ENCODE assay signal across 8 mouse cellular contexts in the genomic region with DNA sequence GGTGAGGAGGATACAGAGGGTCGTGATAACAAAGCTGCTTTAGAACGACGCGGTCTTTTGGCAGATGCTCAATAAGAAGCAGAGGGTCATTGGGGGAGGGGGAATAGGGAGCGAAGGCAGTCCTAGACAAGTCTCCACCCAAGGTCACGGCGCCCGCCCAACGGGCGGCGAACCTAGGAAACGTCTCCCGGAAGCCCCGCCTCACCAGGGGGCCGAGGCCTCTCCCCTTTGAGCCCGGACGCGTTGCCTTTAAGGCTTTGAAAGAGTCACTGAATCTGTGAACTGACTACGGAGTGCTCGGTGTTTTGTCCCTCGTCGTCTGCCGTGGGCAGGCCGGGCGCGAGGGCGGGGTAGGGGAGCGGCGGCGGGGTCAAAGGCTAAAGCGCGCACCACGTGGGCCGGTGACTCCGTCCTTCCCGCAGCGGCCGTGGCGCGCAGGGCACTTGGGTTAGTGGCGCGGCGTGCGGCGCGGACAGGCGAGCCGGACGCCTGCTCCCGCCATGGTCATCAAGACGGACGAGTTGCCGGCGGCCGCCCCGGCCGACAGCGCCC. TPM values are rescaled to one million over a fixed set of nuclear protein-coding genes. Genes with fewer than 3 reads are reported as not detected.
DNase-seq lines count a peak whose midpoint lies in the region; ATAC-seq and TF ChIP-seq lines count a peak whose summit lies in the region.

A gene (plus strand): TSS at position 401 of the 552 bp plus-strand sequence.

- H3K4me3 ChIP-seq in C2C12 (ENCODE audit: insufficient read depth, poor library complexity, severe bottlenecking): peak within 1 kb of the TSS; percentile 96
- peak within 1 kb of the TSS; percentile 85 for H3K4me3 ChIP-seq in erythroblast, embryonic 14.5 days (replicated peaks)
- peak within 1 kb of the TSS; percentile 81 for H3K4me3 ChIP-seq in heart, embryonic 11.5 days (ENCODE audit: low read depth, low read length)
- peak within 1 kb of the TSS; percentile 98 for H3K4me3 ChIP-seq in kidney, embryonic 16.5 days (ENCODE audit: low read length)
- H3K4me3 ChIP-seq in liver, adult 2 months (ENCODE audit: insufficient read depth, low read depth, low read length): peak within 1 kb of the TSS; percentile 98
- H3K4me3 ChIP-seq in myocyte: peak within 1 kb of the TSS; percentile 72

- peak within 1 kb of the TSS; percentile 91 for H3K9ac ChIP-seq in heart, embryonic 11.5 days (ENCODE audit: low read depth, low read length)
- H3K9ac ChIP-seq in kidney, embryonic 16.5 days (replicated peaks; ENCODE audit: low read length): peak within 1 kb of the TSS; percentile 88
- peak within 1 kb of the TSS; percentile 99 for H3K9ac ChIP-seq in liver, adult 2 months (ENCODE audit: low read depth, low read length)

- H3K4me1 ChIP-seq in erythroblast, embryonic 14.5 days (ENCODE audit: control insufficient read depth): peaks cover 57% of the 10 kb centered on the region
- peaks cover 45% of the 10 kb centered on the region for H3K4me1 ChIP-seq in heart, embryonic 11.5 days (ENCODE audit: control insufficient read depth, insufficient read depth, low read length)
- peaks cover 36% of the 10 kb centered on the region for H3K4me1 ChIP-seq in kidney, embryonic 16.5 days (ENCODE audit: insufficient read depth, low read length)
- H3K4me1 ChIP-seq in liver, adult 2 months (ENCODE audit: control insufficient read depth, insufficient read depth, low read length): peaks cover 36% of the 10 kb centered on the region

- TF ChIP-seq POLR2A in brain, embryonic 14.5 days (IDR thresholded peaks at IDR 0.05; ENCODE audit: borderline replicate concordance, extremely low read depth, insufficient read depth, insufficient read length, poor library complexity, severe bottlenecking): peak; percentile 16; the same call in 1 of the 2 replicates
- TF ChIP-seq POLR2A in liver, adult 2 months (IDR thresholded peaks at IDR 0.05; ENCODE audit: extremely low read depth, insufficient read depth, low read length): peak; percentile 89
- TF ChIP-seq POLR2A in myocyte (IDR thresholded peaks at IDR 0.05; ENCODE audit: insufficient read length, low read depth): peak; percentile 95

- H3K36me3 ChIP-seq in C2C12 (ENCODE audit: control insufficient read depth, insufficient read depth) (peaks cover 28% of the 10 kb centered on the region), myocyte (ENCODE audit: control insufficient read depth, insufficient read depth) (no peaks in the 10 kb centered on the region)
- peaks cover 27% of the 10 kb centered on the region for H3K36me3 ChIP-seq in erythroblast, embryonic 14.5 days (ENCODE audit: control insufficient read depth)
- no peaks in the 10 kb centered on the region for H3K36me3 ChIP-seq in heart, embryonic 11.5 days (ENCODE audit: control insufficient read depth, insufficient read depth, low read length)
- H3K36me3 ChIP-seq in kidney, embryonic 16.5 days (ENCODE audit: insufficient read depth, low read length): no peaks in the 10 kb centered on the region
- H3K36me3 ChIP-seq in liver, adult 2 months (ENCODE audit: control insufficient read depth, insufficient read depth, low read length): peaks cover 5% of the 10 kb centered on the region
- no peaks in the 10 kb centered on the region for H3K36me3 ChIP-seq in splenic B cell, adult 2 months (ENCODE audit: control insufficient read depth, insufficient read depth, low read length, poor library complexity, severe bottlenecking)

- peak within 1 kb of the TSS; percentile 87 for H3K27ac ChIP-seq in heart, embryonic 11.5 days (ENCODE audit: low read depth, low read length)
- H3K27ac ChIP-seq in kidney, embryonic 16.5 days (ENCODE audit: low read length): peak within 1 kb of the TSS; percentile 89
- peak within 1 kb of the TSS; percentile 98 for H3K27ac ChIP-seq in liver, adult 2 months (replicated peaks; ENCODE audit: insufficient read depth, low read depth, low read length)

- under 1% methylated on average over 57 of the region's 58 CpGs for WGBS in heart, embryonic 11.5 days (ENCODE audit: insufficient replicate concordance)
- under 1% methylated on average over 44 of the region's 58 CpGs for WGBS in kidney, embryonic 16.5 days
- WGBS in liver, adult 2 months: under 1% methylated on average over 58 of the region's 58 CpGs

- ATAC-seq in heart, embryonic 11.5 days (replicated peaks; ENCODE audit: insufficient number of reproducible peaks, low FRiP score, low TSS enrichment): peak; percentile 91
- ATAC-seq in kidney, embryonic 16.5 days (ENCODE audit: low FRiP score, low TSS enrichment): peak; percentile 94

- H3K4me2 ChIP-seq in heart, embryonic 11.5 days: peak within 1 kb of the TSS; percentile 85
- peak within 1 kb of the TSS; percentile 88 for H3K4me2 ChIP-seq in kidney, embryonic 16.5 days (replicated peaks; ENCODE audit: low read depth, low read length)
- H3K4me2 ChIP-seq in myocyte (ENCODE audit: low read depth): peak within 1 kb of the TSS; percentile 97

- no peaks in the 10 kb centered on the region for H3K9me3 ChIP-seq in erythroblast, embryonic 14.5 days (ENCODE audit: control insufficient read depth, low read length)
- no peaks in the 10 kb centered on the region for H3K9me3 ChIP-seq in heart, embryonic 11.5 days (replicated peaks; ENCODE audit: control insufficient read depth, low read length)
- H3K9me3 ChIP-seq in kidney, embryonic 16.5 days (ENCODE audit: low read length): no peaks in the 10 kb centered on the region

- no peak for TF ChIP-seq CTCF in C2C12 (IDR thresholded peaks at IDR 0.05; ENCODE audit: control insufficient read depth, insufficient read depth, insufficient read length)
- no peak for TF ChIP-seq CTCF in brain, embryonic 14.5 days (IDR thresholded peaks at IDR 0.05; ENCODE audit: borderline replicate concordance, extremely low read depth, insufficient read depth, insufficient read length)
- no peak for TF ChIP-seq CTCF in liver, adult 2 months (IDR thresholded peaks at IDR 0.05; ENCODE audit: low read depth, low read length)

- peak; percentile 96 for DNase-seq in brain, embryonic 14.5 days (ENCODE audit: low read depth)
- DNase-seq in liver, adult 2 months (ENCODE audit: extremely low read depth, low read depth, low spot score): peak; percentile 95
- peak; percentile 95 for DNase-seq in splenic B cell, adult 2 months (ENCODE audit: low read depth, low spot score)

- peaks cover 45% of the 10 kb centered on the region for H3K79me3 ChIP-seq in C2C12 (ENCODE audit: low read depth)

- H3K79me2 ChIP-seq in C2C12 (ENCODE audit: control insufficient read depth, insufficient read depth) (peaks cover 49% of the 10 kb centered on the region), myocyte (ENCODE audit: control insufficient read depth, insufficient read depth) (peaks cover 46% of the 10 kb centered on the region)
- peaks cover 42% of the 10 kb centered on the region for H3K79me2 ChIP-seq in liver, adult 2 months (ENCODE audit: control insufficient read depth, insufficient read depth, low read length)

- H3ac ChIP-seq in C2C12 (ENCODE audit: control insufficient read depth, insufficient read length, low read depth): peak within 1 kb of the TSS; percentile 95
- H3ac ChIP-seq in myocyte (ENCODE audit: control insufficient read depth, insufficient read length): peak within 1 kb of the TSS; percentile 62

- H3K27me3 ChIP-seq in C2C12 (ENCODE audit: control insufficient read depth, insufficient read depth, insufficient read length) (no peaks in the 10 kb centered on the region), myocyte (ENCODE audit: control insufficient read depth, insufficient read depth, insufficient read length) (no peaks in the 10 kb centered on the region)
- peaks cover 4% of the 10 kb centered on the region for H3K27me3 ChIP-seq in erythroblast, embryonic 14.5 days (ENCODE audit: control insufficient read depth)
- H3K27me3 ChIP-seq in heart, embryonic 11.5 days (ENCODE audit: control insufficient read depth, insufficient read depth, low read length): no peaks in the 10 kb centered on the region
- no peaks in the 10 kb centered on the region for H3K27me3 ChIP-seq in kidney, embryonic 16.5 days (ENCODE audit: insufficient read depth, low read length)
- no peaks in the 10 kb centered on the region for H3K27me3 ChIP-seq in liver, adult 2 months (ENCODE audit: control insufficient read depth, insufficient read depth, low read length)
- H3K27me3 ChIP-seq in splenic B cell, adult 2 months (ENCODE audit: control insufficient read depth, insufficient read depth, low read length, poor library complexity, severe bottlenecking): no peaks in the 10 kb centered on the region

TF ChIP-seq in C2C12, 6 proteins besides CTCF, POLR2A, EP300 and RAD21:
- TF ChIP-seq CEBPB (IDR thresholded peaks at IDR 0.05; ENCODE audit: low read depth): no peak
- peak; percentile 75 for TF ChIP-seq USF1 (IDR thresholded peaks at IDR 0.05; ENCODE audit: low read depth)
- no peak for TF ChIP-seq MYOD1 (IDR thresholded peaks at IDR 0.05; ENCODE audit: control insufficient read depth, insufficient read length, low read depth)
- no peak for TF ChIP-seq MYOG (IDR thresholded peaks at IDR 0.05; ENCODE audit: control insufficient read depth, extremely low read depth, insufficient read length)
- TF ChIP-seq MAX (IDR thresholded peaks at IDR 0.05): peak; percentile 83
- TF ChIP-seq FOSL1 (IDR thresholded peaks at IDR 0.05; ENCODE audit: insufficient read depth, low read length, poor library complexity, severe bottlenecking): no peak

TF ChIP-seq in myocyte, 11 proteins besides CTCF, POLR2A, EP300 and RAD21 (continues in another document):
- TF ChIP-seq MYOD1 (IDR thresholded peaks at IDR 0.05; ENCODE audit: control insufficient read depth in 1 of 3, insufficient read length in 2 of 3, low read depth in 2 of 3) (peak in 1 of 3 experiments; percentile 32), E2F4 (IDR thresholded peaks at IDR 0.05; ENCODE audit: insufficient read depth) (no peak), POLR2AphosphoS2 (IDR thresholded peaks at IDR 0.05; ENCODE audit: insufficient read length, low read depth) (peak; percentile 85), CEBPB (IDR thresholded peaks at IDR 0.05; ENCODE audit: insufficient read depth, poor library complexity, severe bottlenecking) (no peak), SRF (IDR thresholded peaks at IDR 0.05; ENCODE audit: control insufficient read depth, insufficient read length, low read depth) (peak; percentile 34), TCF12 (IDR thresholded peaks at IDR 0.05; ENCODE audit: insufficient read depth, poor library complexity, severe bottlenecking) (no peak), MYOG (IDR thresholded peaks at IDR 0.05; ENCODE audit: control insufficient read depth in 1 of 3, insufficient read depth in 1 of 3, insufficient read length in 2 of 3, low read depth in 2 of 3) (peak in 1 of 3 experiments; percentile 40), REST (IDR thresholded peaks at IDR 0.05; ENCODE audit: insufficient read depth, insufficient read length) (no peak)

RNA-seq across cellular contexts. Expression of the gene that starts here (rescaled TPM):
- polyA plus RNA-seq in C2C12 (2012; fragmentation: generic; extraction: Trizol) (61.1 TPM), myocyte (2012; fragmentation: generic; extraction: Trizol) (62.3 TPM)
- polyA plus RNA-seq in brain, embryonic 14.5 days (2012; rRNA removed): 27.1 and 34.1 TPM in 2 replicates
- polyA plus RNA-seq in erythroblast, embryonic 14.5 days (2012): 0.49 and 0.65 TPM in 2 replicates
- polyA plus RNA-seq in heart, embryonic 11.5 days (2014; fragmentation: Nextera tagmentation; extraction: Ambion mirVana): 27.5 and 33.1 TPM in 2 replicates
- polyA plus RNA-seq in kidney, embryonic 16.5 days (2015; fragmentation: Nextera tagmentation; extraction: Ambion mirVana): 44.6 and 46.3 TPM in 2 replicates
- total RNA-seq in liver, adult 2 months (2014; rRNA removed): 74.3 and 124 TPM in 2 replicates
- 128 and 139 TPM in 2 replicates for polyA plus RNA-seq in liver, adult 2 months (2012; rRNA removed)

Comparison
In these comparisons a context has a peak if more than half of its experiments do, and no peak if none do; other contexts are left out.
1. Peak in every context shown above with its lines: DNase-seq, ATAC-seq, H3K4me3 ChIP-seq and H3K27ac ChIP-seq.
2. RNA of the gene that starts here (polyA plus RNA-seq): 128 to 139 TPM in liver, adult 2 months, 62.3 TPM in myocyte (single experiment), 61.1 TPM in C2C12 (single experiment), 44.6 to 46.3 TPM in kidney, embryonic 16.5 days, 27.1 to 34.1 TPM in brain, embryonic 14.5 days and 27.5 to 33.1 TPM in heart, embryonic 11.5 days; 0.49 to 0.65 TPM in erythroblast, embryonic 14.5 days; every median in the first group is over 10 times any median in the second.
3. POLR2A ChIP-seq: peak in every context shown above with its lines; median percentile 95 in myocyte; 89 in liver, adult 2 months; 16 in brain, embryonic 14.5 days.